Mouse (Mus musculus): ENCODE measurements around the gene Usp5. TPM values are rescaled to one million over a fixed set of nuclear protein-coding genes. Genes with fewer than 3 reads are reported as not detected.

Gene Usp5
- 67.6 to 86.7 TPM (median 79.3 TPM) in 4 replicates for total RNA-seq (2023; ENCODE audit: inconsistent age)

DNA sequence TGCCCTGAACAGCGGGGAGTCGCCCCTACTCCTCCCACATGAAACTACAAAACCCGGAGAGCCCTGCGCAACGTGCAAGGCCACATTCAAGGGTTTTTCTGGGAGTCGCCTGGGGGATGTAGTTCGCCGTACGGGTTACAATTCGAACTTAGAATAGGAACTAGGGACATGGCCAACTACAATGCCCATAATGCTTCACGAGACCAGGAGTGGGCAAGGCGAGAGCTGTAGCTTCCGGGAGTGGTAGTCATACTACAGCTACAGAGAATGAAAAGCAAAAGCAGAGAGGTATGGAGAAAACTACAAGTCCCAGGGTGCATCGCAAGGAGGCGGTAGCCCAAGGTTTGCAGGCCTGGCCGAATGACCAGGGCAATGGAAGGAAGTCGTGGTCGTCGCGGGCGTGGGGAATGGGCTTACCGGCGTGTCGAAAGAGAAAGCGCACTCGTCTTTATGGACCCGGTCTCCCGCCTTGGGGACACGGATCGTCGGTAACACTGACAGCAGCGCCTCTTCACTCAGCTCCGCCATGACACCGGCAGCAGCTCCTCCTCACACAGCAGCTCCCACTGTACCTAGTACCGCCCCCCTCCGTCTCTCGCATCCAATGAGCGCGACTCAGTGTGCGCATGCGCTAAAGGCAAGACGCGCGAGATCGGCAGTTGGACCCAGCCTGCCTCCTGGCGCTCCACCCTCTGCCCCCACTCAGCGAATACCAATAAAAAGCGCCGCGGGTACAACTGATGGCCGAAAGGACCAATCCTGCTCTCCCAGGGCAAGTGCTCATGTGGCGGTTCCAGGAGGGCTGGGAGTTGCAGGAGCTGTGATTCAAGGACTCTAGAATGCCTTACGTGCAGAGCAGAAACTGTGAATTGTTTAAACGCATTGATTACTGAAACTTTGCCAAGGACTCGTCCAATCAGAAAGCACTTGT lies at the start of gene Usp5, which contains the start of gene Cdca3:
Usp5 (minus strand) TSS at position 617 of the 931 bp plus-strand sequence.
Cdca3 (plus strand) TSS at position 680 of the 931 bp plus-strand sequence.

DNA sequence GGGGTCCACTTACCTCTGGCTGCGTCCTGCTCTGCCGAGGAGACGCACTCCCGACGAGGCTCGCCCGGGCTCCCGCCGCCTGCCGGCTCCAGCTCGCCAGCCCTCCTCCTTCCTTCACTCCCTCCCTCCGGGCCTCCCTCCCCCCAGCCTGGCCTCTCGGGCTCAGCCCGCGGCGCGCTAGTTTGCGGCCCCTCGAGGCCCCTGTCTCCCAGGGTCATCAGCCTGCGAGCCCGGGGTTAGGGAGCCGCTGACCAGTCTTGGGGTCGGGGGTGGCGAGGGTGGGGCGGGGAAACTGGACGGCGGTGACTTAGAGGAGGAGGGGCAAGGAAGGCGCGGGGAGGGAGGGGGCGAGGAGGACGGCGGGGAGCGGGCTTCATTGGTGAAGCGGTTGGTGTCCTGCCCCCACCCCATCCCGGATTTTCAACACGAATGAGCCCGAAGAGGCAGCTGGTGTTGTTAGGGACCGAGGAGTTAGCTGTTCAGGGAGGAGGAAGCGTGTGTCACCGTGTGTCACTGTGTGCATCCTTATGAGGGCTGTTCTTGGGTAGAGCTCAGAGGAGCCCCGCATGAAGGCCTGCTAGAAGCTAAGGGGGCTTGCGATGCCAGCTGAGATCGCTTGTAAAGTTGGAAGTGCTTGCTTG lies 34.5 kb upstream of the Usp5 start, which contains the start of gene Gpr162:
Gpr162 (minus strand) TSS at position 326 of the 641 bp plus-strand sequence.

DNA sequence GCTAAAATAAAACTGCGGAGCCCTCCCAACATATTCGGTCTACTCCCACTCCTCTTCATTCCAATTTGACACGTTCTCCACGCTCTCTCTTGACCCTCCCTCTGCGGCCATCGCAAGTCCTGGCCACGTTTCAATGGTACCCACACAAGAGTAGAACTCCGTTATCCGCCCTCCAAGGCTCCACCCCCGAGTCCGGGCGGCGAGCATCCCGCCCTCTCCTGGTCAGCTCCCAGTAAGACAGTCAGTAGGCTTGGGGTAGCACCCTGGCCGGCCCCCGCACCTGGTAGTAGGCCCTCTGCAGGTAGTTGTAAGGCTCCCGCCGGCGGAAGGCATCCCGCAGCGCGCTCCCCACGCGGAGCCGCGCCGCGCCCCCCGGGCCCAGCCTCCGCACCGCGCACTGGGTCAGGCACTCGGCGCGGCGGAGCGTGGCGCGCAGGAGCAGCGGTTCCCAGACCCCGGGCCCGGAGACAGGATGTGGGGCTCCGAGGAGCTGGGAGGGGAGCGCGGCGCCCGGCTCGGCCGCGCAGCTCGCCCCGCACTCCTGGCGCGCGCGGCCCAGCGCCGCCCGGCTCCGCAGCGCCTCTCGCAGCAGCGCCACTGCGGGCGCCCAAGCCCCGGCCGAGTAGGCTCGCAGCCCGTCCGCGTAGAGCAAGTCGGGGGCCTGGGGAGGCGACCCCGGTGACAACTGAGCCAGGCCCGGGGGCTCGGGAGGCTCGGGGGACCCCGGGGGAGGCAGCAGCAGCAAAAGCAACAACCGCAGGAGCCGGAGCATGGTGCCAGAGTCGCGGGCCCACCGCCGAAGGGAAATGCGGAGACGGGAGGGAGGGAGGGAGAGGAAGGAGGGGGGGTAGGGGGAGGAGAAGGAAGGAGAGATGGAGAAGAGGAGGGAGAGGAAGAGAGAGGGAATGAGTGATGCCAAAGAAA lies 27.9 kb upstream of the Usp5 start, which contains the start of gene P3h3:
P3h3 (minus strand) TSS at position 837 of the 924 bp plus-strand sequence.

DNA sequence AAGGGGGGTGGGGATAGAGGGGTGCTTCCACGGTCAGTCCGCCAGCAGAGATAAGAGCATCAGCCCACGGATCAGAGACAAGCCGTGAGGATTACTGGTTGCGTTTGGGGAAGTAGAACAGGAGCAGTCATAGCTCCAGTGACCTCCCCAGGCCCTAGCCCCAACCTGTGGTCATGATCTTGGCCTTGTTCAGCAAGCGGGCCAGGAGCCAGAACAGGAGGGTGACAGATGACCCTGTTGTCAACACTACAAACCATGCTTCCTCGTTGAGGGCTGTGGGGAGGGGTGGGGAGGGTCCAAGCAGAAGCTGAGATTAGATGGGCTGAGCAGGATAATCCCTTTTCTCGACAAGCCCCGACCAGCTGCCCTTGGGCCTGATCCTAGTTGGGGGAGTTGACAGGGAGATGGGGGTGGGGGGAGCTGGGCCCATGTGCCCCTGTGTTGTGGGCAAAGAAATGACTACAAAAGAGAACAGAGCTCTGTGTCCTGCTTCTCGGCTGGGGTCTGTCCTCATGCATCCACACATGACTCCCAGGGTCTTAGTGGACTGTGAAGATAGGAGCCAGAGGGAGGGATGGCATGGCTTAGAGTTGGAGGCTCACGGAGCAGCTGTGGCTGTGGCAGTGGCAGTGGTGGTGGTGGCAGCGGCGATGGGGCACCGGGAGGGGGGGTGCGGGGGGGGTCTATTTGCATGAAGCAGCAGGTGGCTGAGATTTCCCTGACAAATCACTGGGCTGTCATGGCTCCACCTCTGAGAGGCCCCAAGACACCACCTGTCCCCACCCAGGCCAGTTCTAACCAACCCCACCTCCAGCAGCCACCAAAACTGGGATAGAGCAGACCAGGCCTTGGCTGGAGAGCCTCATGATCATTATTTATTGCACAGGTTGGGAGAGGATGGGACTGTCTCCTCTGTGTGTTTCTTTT lies 11.2 kb upstream of the Usp5 start, which contains the start of gene Gnb3:
Gnb3 (minus strand) TSS at position 35 of the 927 bp plus-strand sequence.

DNA sequence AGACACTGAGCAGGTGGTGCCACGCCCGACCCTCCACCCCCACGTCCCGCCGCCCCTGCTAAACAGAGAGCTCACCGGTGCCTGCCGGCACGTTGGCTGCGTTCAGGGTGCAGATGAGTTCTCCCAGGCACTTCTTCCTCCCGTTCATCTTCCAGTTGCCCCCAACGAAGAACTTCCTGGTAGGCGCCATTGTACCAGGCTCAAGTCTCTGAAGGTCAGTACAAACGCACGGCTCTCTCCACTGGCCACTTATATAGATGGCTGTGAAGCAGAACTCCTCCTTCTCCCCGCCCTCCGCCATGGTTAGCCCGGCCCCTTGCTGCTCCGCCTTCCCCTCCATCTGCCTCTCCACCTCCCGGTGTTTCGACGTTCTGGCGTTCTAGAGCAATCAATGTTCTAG lies 15.4 kb downstream of the Usp5 start, which contains the start of gene Tpi1:
Tpi1 (minus strand) TSS at position 364 of the 400 bp plus-strand sequence.

GRCm38 (mm10) chr6:124808358-124809012 lies 20.8 kb downstream of the Usp5 start, which contains the start of gene Spsb2:
TSS of gene Spsb2 (plus strand) at chr6:124808661.

DNA sequence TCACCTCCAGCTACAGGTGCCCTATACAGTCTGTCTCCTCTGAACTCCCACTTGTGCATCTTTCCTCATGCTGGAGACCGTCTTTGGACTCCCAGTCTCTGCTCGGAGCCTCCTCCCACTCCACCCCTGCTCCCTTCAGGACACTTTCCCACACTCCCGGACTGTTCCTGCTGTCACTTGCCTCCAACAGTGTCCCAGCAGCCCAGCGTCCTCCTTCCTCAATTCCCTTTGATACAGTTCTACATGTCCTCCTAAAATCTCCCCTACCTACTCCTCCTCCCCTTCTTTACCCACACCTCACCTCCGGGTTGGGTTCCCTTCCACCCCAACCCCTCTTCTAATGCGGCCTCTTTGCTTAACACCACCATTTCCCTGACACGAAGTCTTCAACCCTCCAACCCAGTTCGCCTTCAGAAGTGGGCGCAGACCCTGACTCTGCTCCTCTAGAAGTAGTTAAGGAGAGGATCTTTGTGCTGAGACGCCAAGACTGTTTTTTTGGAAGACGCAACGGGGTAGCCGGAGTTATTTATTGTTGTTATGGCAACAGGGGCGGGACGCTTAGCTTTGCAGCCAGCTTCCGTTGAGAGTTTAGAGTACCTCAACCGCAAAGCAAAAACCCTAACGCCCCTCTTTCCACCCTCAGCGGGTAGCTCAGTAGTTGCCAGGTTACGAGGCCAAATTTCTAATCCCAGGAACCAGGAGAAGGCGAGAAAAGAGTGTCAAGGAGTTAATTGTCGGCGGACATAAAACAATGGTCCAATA lies 49.9 kb downstream of the Usp5 start, which contains the start of gene Lrrc23:
Lrrc23 (minus strand) TSS at position 506 of the 762 bp plus-strand sequence.

DNA sequence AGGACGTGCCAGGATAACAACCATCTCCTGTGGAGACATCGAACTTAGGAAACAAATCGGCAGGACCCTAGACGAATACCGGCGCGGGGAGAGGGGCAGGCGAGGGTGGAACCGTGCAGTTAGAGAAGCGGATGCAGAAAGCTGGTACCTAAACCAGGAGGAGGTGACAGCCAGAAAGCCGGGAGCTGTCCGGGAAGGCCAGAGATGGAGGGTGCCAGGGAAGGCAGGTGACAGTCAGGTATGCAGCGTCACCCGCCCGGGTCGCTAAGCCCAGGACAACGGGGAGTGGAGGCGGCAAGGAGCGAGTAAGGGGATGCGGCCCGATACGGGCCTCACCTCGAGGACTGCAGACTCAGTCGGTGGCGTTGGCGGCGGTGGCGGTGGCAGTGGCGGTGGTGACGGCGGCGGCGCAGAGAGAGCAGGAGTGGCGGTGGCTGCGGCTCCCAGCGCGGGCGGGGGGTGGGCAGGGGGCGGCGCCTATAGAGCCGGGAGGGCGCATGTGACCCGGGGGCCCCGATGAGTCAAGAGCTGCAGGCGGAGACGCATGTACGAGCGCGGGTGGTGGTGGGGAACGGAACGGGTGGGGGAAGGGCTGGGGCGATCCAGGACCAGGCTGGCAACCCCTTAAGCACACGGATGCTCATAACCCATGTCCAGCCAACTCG lies 60.1 kb downstream of the Usp5 start, which contains the start of gene Eno2:
Eno2 (minus strand) TSS at position 573 of the 665 bp plus-strand sequence.

Other genes starting within 250 kb of the Usp5 start
- gene C1s2, start 193.4 kb downstream of the Usp5 start, total RNA-seq (2023; ENCODE audit: inconsistent age), result not detected in 4 replicates
- gene Lpcat3, start 166.5 kb downstream of the Usp5 start, total RNA-seq (2023; ENCODE audit: inconsistent age), result 44.7 to 51.8 TPM (median 50.1 TPM) in 4 replicates
- gene Emg1, start 117.3 kb downstream of the Usp5 start, total RNA-seq (2023; ENCODE audit: inconsistent age), result 116 to 132 TPM (median 125 TPM) in 4 replicates
- 223 to 242 TPM (median 231 TPM) in 4 replicates for gene Phb2, start 117.1 kb downstream of the Usp5 start, total RNA-seq (2023; ENCODE audit: inconsistent age)
- 597 to 656 TPM (median 630 TPM) in 4 replicates for gene Ptpn6, start 90.8 kb downstream of the Usp5 start, total RNA-seq (2023; ENCODE audit: inconsistent age)
- gene Grcc10, start 88.1 kb downstream of the Usp5 start, total RNA-seq (2023; ENCODE audit: inconsistent age), result 253 to 263 TPM (median 258 TPM) in 4 replicates
- 0.16 to 2.3 TPM in 2 of 4 replicates, not detected in the others for gene Gm45234, start 73.5 kb downstream of the Usp5 start, total RNA-seq (2023; ENCODE audit: inconsistent age)
- gene Atn1, start 73.0 kb downstream of the Usp5 start, total RNA-seq (2023; ENCODE audit: inconsistent age), result 21.1 to 30.7 TPM (median 28.7 TPM) in 4 replicates
- 3.9 to 7.0 TPM (median 6.0 TPM) in 4 replicates for gene Eno2, start 59.8 kb downstream of the Usp5 start, total RNA-seq (2023; ENCODE audit: inconsistent age)
- gene Lrrc23, start 49.8 kb downstream of the Usp5 start, total RNA-seq (2023; ENCODE audit: inconsistent age), result 3.5 to 4.3 TPM (median 3.9 TPM) in 4 replicates
- gene Spsb2, start 20.8 kb downstream of the Usp5 start, total RNA-seq (2023; ENCODE audit: inconsistent age), result 4.3 to 8.0 TPM (median 5.3 TPM) in 4 replicates
- gene Tpi1, start 15.2 kb downstream of the Usp5 start, total RNA-seq (2023; ENCODE audit: inconsistent age), result 53.5 to 62.9 TPM (median 57.4 TPM) in 4 replicates
- gene Cdca3, start 63 bp upstream of the Usp5 start, total RNA-seq (2023; ENCODE audit: inconsistent age), result 2.7 to 6.3 TPM (median 4.4 TPM) in 4 replicates
- 0.29 to 0.30 TPM in 2 of 4 replicates, not detected in the others for gene Gnb3, start 10.8 kb upstream of the Usp5 start, total RNA-seq (2023; ENCODE audit: inconsistent age)
- gene P3h3, start 28.3 kb upstream of the Usp5 start, total RNA-seq (2023; ENCODE audit: inconsistent age), result 0.19 to 0.51 TPM in 2 of 4 replicates, not detected in the others
- gene Gpr162, start 34.5 kb upstream of the Usp5 start, total RNA-seq (2023; ENCODE audit: inconsistent age), result 0.51 to 0.99 TPM (median 0.79 TPM) in 4 replicates
- 0.35 to 0.93 TPM (median 0.60 TPM) in 4 replicates for gene Cd4, start 58.7 kb upstream of the Usp5 start, total RNA-seq (2023; ENCODE audit: inconsistent age)
- 0.26 to 0.69 TPM (median 0.48 TPM) in 4 replicates for gene Lag3, start 82.2 kb upstream of the Usp5 start, total RNA-seq (2023; ENCODE audit: inconsistent age)
- gene Ptms, start 90.6 kb upstream of the Usp5 start, total RNA-seq (2023; ENCODE audit: inconsistent age), result 42.1 to 57.3 TPM (median 46.3 TPM) in 4 replicates
- 97.3 to 112 TPM (median 105 TPM) in 4 replicates for gene Mlf2, start 101.9 kb upstream of the Usp5 start, total RNA-seq (2023; ENCODE audit: inconsistent age)
- 51.9 to 60.4 TPM (median 54.0 TPM) in 4 replicates for gene Cops7a, start 136.1 kb upstream of the Usp5 start, total RNA-seq (2023; ENCODE audit: inconsistent age)
- 0.22 to 0.58 TPM (median 0.24 TPM) in 3 of 4 replicates, not detected in the other for gene Pianp, start 167.2 kb upstream of the Usp5 start, total RNA-seq (2023; ENCODE audit: inconsistent age)
- 93.2 to 96.8 TPM (median 95.4 TPM) in 4 replicates for gene Zfp384, start 179.7 kb upstream of the Usp5 start, total RNA-seq (2023; ENCODE audit: inconsistent age)
- gene Ing4, start 210.3 kb upstream of the Usp5 start, total RNA-seq (2023; ENCODE audit: inconsistent age), result 78.0 to 92.0 TPM (median 85.9 TPM) in 4 replicates
- gene Acrbp, start 220.2 kb upstream of the Usp5 start, total RNA-seq (2023; ENCODE audit: inconsistent age), result 11.9 to 20.6 TPM (median 13.3 TPM) in 4 replicates
- gene Lpar5, start 238.4 kb upstream of the Usp5 start, total RNA-seq (2023; ENCODE audit: inconsistent age), result 11.6 to 15.7 TPM (median 14.9 TPM) in 4 replicates

Measured in B cell, adult (primary cell).